In genomic region chr8:123797928-123798327, GRCm38 (mm10) we compare ENCODE assay signal across 19 mouse cellular contexts. TPM values are rescaled to one million over a fixed set of nuclear protein-coding genes. Genes with fewer than 3 reads are reported as not detected.
A peak's percentile ranks its signal among the peaks of the same experiment; 100 is the strongest.
DNase-seq lines count a peak whose midpoint lies in the region; ATAC-seq and TF ChIP-seq lines count a peak whose summit lies in the region.
"Had no signal": no experiment of that assay in that cellular context is flagged by ENCODE, and none has a peak within 500 bp of the region (broad histone marks: within the 10 kb centered on the region; RNA-seq: fewer than 3 reads in every experiment).

No protein-coding gene starts in this region.

- H3K9ac ChIP-seq in liver, embryonic 15.5 days = no peak overlapping the region
- H3K9ac ChIP-seq: embryonic facial prominence, embryonic 12.5 days; limb, embryonic 13.5 days had no signal

- TF ChIP-seq POLR2A in thymus, adult 2 months (IDR thresholded peaks at IDR 0.05; ENCODE audit: control insufficient read depth, extremely low read depth, insufficient read depth, low read length, poor library complexity) = no peak

- H3K36me3 ChIP-seq in liver, embryonic 15.5 days (replicated peaks) = no peaks in the 10 kb centered on the region
- no peaks in the 10 kb centered on the region for H3K36me3 ChIP-seq in thymus, adult 2 months (ENCODE audit: control insufficient read depth, insufficient read depth, low read length)
- no peaks in the 10 kb centered on the region for H3K36me3 ChIP-seq in hindbrain, embryonic 10.5 days
- H3K36me3 ChIP-seq: embryonic facial prominence, embryonic 12.5 days; heart, embryonic 10.5 days; limb, embryonic 13.5 days had no signal

- peak overlapping the region; percentile 79 for H3K27ac ChIP-seq in liver, embryonic 15.5 days (replicated peaks)
- no peak overlapping the region for H3K27ac ChIP-seq in thymus, adult 2 months (ENCODE audit: control insufficient read depth, insufficient read depth, low read length)
- H3K27ac ChIP-seq in hindbrain, embryonic 10.5 days = no peak overlapping the region
- H3K27ac ChIP-seq: embryonic facial prominence, embryonic 12.5 days; heart, embryonic 10.5 days; layer of hippocampus, adult 2 months; limb, embryonic 13.5 days had no signal

- H3K4me2 ChIP-seq in liver, embryonic 15.5 days = peak overlapping the region; percentile 43
- H3K4me2 ChIP-seq: embryonic facial prominence, embryonic 12.5 days; limb, embryonic 13.5 days had no signal

- no peak for TF ChIP-seq CTCF in thymus, adult 2 months (IDR thresholded peaks at IDR 0.05; ENCODE audit: borderline replicate concordance, control insufficient read depth, extremely low read depth, insufficient read depth, low read length, poor library complexity)

- intact Hi-C loops in gastrocnemius, postnatal 14 days (cut with DNase I; ENCODE audit: low total_unique reads) = no loop called here

- peak; percentile 78 for DNase-seq in 416B (ENCODE audit: low read depth)
- DNase-seq in T-cell, adult 2 months (ENCODE audit: low spot score) = peak; percentile 15
- DNase-seq in thymus, adult 2 months = no peak
- no peak for DNase-seq in hindbrain, embryonic 10.5 days (ENCODE audit: low spot score)
- DNase-seq in thymus, postnatal 25 days = no peak
- no peak for DNase-seq in gastrocnemius, postnatal 14 days
- DNase-seq: cerebellum, postnatal 25 days; heart, postnatal 14 days; lung, postnatal 4 days; midbrain, embryonic 14.5 days; right cerebral cortex, postnatal 25 days; thymus, postnatal 14 days had no signal

- peaks cover 47% of the 10 kb centered on the region for H3K4me1 ChIP-seq in liver, embryonic 15.5 days (replicated peaks)
- no peaks in the 10 kb centered on the region for H3K4me1 ChIP-seq in thymus, adult 2 months (replicated peaks; ENCODE audit: control insufficient read depth, insufficient read depth, low read length)
- 0 out of 2 replicates have a peak, but pooled peaks cover 7% of the 10 kb centered on the region for H3K4me1 ChIP-seq in hindbrain, embryonic 10.5 days (replicated peaks)
- H3K4me1 ChIP-seq: heart, embryonic 10.5 days had no signal

- no peaks in the 10 kb centered on the region for H3K27me3 ChIP-seq in liver, embryonic 15.5 days
- H3K27me3 ChIP-seq in thymus, adult 2 months (ENCODE audit: control insufficient read depth, insufficient read depth, low read length) = no peaks in the 10 kb centered on the region
- no peaks in the 10 kb centered on the region for H3K27me3 ChIP-seq in hindbrain, embryonic 10.5 days (ENCODE audit: insufficient read depth, poor library complexity, severe bottlenecking)
- H3K27me3 ChIP-seq: embryonic facial prominence, embryonic 12.5 days; limb, embryonic 13.5 days had no signal

- ATAC-seq in hematopoietic stem cell, adult 5-6 weeks (replicated peaks in 1 of 2; ENCODE audit: insufficient read depth in 1 of 2, low FRiP score in 2 of 2, low TSS enrichment in 1 of 2, low read depth in 1 of 2, poor library complexity in 2 of 2, severe bottlenecking in 2 of 2) = peak; percentile 40 to 65; a peak in 1 of 4 replicates
- ATAC-seq in liver, embryonic 15.5 days (ENCODE audit: insufficient read depth) = peak; percentile 87
- ATAC-seq: hindbrain, embryonic 16.5 days had no signal

- WGBS in liver, embryonic 15.5 days (ENCODE audit: insufficient replicate concordance) = 19% methylated on average over 15 of the region's 15 CpGs
- WGBS in thymus, adult 2 months = 31% methylated on average over 15 of the region's 15 CpGs
- 92% methylated on average over 15 of the region's 15 CpGs for WGBS in hindbrain, embryonic 10.5 days

- no peaks in the 10 kb centered on the region for H3K9me3 ChIP-seq in liver, embryonic 15.5 days (replicated peaks)
- H3K9me3 ChIP-seq in hindbrain, embryonic 10.5 days = peaks cover 3% of the 10 kb centered on the region; the same call in 1 of the 2 replicates
- H3K9me3 ChIP-seq: embryonic facial prominence, embryonic 12.5 days; heart, embryonic 10.5 days; limb, embryonic 13.5 days had no signal

- H3K4me3 ChIP-seq in liver, embryonic 15.5 days (replicated peaks) = 0 out of 2 replicates have a peak overlapping the region, but pooled peaks have one; percentile 7
- H3K4me3 ChIP-seq in thymus, adult 2 months (ENCODE audit: control insufficient read depth, insufficient read depth, low read length) = no peak overlapping the region
- no peak overlapping the region for H3K4me3 ChIP-seq in hindbrain, embryonic 10.5 days
- H3K4me3 ChIP-seq: embryonic facial prominence, embryonic 12.5 days; heart, embryonic 10.5 days; layer of hippocampus, adult 2 months; limb, embryonic 13.5 days had no signal

RNA-seq across cellular contexts. Expression of gene Rab4a, which starts 7.9 kb away (rescaled TPM):
- 6.7 and 13.9 TPM in 2 replicates for total RNA-seq in hematopoietic stem cell, adult 5-6 weeks (2017)
- 28.8 and 33.1 TPM in 2 replicates for polyA plus RNA-seq in liver, embryonic 15.5 days (2015; fragmentation: Nextera tagmentation; extraction: Ambion mirVana)
- polyA plus RNA-seq in thymus, adult 2 months (2012; rRNA removed) = 4.4 and 5.1 TPM in 2 replicates
- 66.4 and 76.6 TPM in 2 replicates for polyA plus RNA-seq in hindbrain, embryonic 10.5 days (2016; fragmentation: Nextera tagmentation; extraction: Ambion mirVana)
- 10 to 100 TPM; 13.3 to 14.4 TPM for total RNA-seq in gastrocnemius, postnatal 14 days (2021)

Comparison
In these comparisons a context has a peak if more than half of its experiments do, and no peak if none do; other contexts are left out.
1. DNase-seq: peak in 416B (single experiment) and T-cell, adult 2 months (single experiment); none in thymus, adult 2 months (single experiment), hindbrain, embryonic 10.5 days (single experiment), thymus, postnatal 25 days (single experiment) and gastrocnemius, postnatal 14 days (single experiment).